Mouse (Mus musculus) cerebellum, adult 2 months (tissue): ENCODE measurements around the gene Prr12.

ENCODE experiments used
- CTCF ChIP-seq: fragments of 200-500 bp; IDR thresholded peaks from 2 replicates; pipeline ENCODE4 v1.5.1; 2011; ENCODE audit warnings: low read depth, mild to moderate bottlenecking, control low read depth, low read length, moderate library complexity, borderline replicate concordance; ENCODE audit not compliant: insufficient read depth
- POLR2A ChIP-seq: fragments of 200-500 bp; IDR thresholded peaks from 2 replicates; pipeline ENCODE4 v1.6.1; 2011; ENCODE audit warnings: low read length, control low read depth, borderline replicate concordance; ENCODE audit not compliant: insufficient read depth

DNA sequence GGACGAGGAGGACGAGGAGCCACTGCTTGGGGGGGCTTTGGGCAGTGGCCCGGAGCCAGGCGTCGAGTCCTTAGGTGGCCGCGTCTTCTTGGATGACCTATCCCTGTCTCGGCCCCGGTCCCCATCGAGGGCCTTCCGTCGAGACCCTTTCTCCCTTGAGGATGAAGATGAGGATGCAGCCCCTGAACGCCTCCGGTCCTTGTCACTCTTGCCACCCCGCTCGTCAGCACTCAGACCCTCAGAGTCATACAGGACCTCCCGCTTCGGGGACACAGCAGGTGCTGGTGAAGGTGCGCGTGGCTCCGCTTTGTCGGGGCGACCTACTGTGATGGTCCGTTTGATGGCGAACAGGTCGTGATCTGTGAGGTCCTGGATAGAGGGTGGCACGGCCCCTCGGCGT lies 45.5 kb downstream of the Prr12 start:
- TF ChIP-seq CTCF (no peak), POLR2A (no peak)
